Mouse (Mus musculus): ENCODE measurements around the gene Vmn1r52.
"Not testable (repeated sequence)": the region's sequence is repeated elsewhere in the genome, so short reads cannot be mapped to it uniquely, and the experiment has no call there.

Gene Vmn1r52

DNA sequence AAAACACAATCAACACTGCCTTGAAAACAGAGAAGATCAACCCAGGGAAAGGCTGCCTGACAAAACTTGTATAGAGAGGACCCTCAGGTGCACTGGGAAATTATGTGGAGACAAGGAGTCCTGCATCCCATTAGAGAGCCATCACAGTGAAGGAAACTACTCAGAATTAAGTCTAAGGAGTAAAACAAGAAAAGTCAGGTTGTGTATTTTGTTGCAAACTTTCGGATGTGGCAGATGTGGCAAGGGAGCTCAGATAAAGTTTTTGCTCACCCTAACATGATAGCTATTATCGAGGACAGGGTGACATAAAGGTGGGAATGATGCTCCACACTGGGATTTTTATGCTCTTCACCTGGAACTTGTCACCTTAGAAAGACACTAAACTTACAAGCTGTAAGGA lies at the start of gene Vmn1r52:
Vmn1r52 (plus strand) TSS at position 301 of the 400 bp plus-strand sequence.
- no peak for DNase-seq

DNA sequence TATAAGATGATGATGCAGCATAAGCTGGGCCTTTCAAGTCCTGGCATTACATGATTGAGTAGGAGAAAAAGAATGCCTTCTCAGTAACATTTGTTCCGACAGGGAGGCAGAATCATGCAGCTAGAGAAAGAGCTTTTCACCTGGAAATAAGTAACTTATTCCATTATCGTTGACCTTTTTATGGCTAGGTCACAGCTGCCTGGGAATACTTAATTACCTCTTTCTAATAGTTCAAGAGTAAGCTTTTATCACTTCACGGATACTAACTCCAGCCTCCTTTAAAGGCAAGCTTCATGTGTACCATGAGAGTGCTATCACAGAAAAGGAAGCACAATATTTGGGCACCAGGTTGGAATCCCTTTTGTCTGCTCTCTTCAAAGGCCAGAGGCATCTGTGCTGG lies 14.5 kb upstream of the Vmn1r52 start:
- DNase-seq = no peak

DNA sequence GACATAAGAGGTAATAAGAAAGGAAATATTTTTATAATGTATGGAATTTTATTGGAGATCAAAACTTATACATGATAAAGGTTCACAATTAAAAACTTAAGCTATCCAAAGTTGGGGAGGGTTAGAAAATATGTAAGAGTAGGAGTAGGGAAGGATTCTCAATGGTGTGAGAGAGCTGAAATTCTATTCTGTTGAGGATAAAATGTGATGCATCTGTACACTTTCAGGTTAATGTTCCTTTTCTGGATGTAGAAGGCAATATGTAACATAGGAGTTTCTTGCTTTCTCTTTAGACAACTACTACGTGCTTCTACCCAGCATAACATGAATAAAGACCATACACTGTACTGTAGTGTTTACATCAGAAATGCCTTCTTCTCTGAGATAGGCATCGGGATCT lies 27.9 kb downstream of the Vmn1r52 start, which contains the start of gene V1ra8:
V1ra8 (plus strand) TSS at position 301 of the 400 bp plus-strand sequence.
- not testable (repeated sequence) for DNase-seq

DNA sequence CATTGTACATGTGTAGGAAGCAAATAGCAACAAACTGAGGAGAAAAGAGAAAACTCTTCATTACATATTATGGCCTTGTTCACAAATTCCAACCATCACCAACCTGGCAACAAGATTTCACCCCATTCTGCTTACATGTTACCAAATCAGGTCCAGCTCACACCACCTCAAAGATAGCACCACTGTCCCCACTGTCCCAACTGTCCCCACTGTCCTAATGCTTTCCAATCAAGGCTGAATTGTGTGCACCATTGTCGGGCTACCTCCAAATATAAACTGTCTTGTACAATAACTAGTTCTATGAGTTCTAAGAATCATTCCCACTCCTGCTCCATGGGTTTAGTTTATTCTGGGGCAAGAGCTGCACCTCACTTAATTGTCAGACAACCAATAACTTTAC lies 49.7 kb downstream of the Vmn1r52 start, which contains the start of gene Vmn1r53:
Vmn1r53 (minus strand) TSS at position 101 of the 400 bp plus-strand sequence.
- DNase-seq = no peak

All from right cerebral cortex, postnatal 25 days (tissue).